Mouse (Mus musculus) cerebellum, postnatal 10 days (tissue): ENCODE data around the gene Hist1h1b.
A peak's percentile ranks its signal among the peaks of the same experiment; 100 is the strongest.
"Not testable (repeated sequence)": the region's sequence is repeated elsewhere in the genome, so short reads cannot be mapped to it uniquely, and the experiment has no call there.

Experiments used
- DNase-seq, 2 experiments: peaks; one replicate each; pipeline ENCODE4 v3.0.0; 2021; ENCODE audit warnings: mixed read lengths in 2 of 2

Hist1h1b gene

GRCm38 (mm10) chr13:21779767-21780731 lies at the start of gene Hist1h1b:
Gene Hist1h1b (minus strand): TSS chr13:21780625.
- DNase-seq = peak; percentile 70 to 71

DNA sequence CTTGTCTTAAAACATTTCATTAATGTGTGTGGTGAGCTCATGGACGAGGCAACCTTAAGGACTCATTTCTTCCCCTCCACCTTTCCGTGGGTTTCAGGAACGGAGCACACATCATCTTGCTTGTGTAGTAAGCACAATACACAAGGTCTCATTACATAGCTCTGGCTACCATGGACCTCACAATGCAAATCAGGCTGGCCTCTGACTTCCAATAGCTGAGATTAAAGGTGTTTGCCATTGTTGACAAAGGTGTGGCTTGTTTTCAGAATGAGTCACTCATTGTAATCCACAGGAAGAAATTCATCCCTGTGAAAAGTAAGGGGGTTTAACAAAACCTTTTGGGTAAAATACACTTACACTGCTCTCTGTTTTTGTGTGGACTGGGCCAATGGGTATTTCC lies 48.1 kb upstream of the Hist1h1b start:
- DNase-seq = no peak

GRCm38 (mm10) chr13:21820082-21820890 lies 39.9 kb upstream of the Hist1h1b start:
- not testable (repeated sequence) for DNase-seq

- DNase-seq = not testable (repeated sequence)
These were observed 31.7 kb upstream of the Hist1h1b start for GRCm38 (mm10) chr13:21812092-21812491.

GRCm38 (mm10) chr13:21811539-21811938 lies 31.1 kb upstream of the Hist1h1b start, which contains the start of gene Hist1h4m:
Gene Hist1h4m (plus strand): TSS chr13:21811746.
- peak; percentile 47 to 64 for DNase-seq

GRCm38 (mm10) chr13:21811074-21811473 lies 30.6 kb upstream of the Hist1h1b start:
- not testable (repeated sequence) for DNase-seq

DNA sequence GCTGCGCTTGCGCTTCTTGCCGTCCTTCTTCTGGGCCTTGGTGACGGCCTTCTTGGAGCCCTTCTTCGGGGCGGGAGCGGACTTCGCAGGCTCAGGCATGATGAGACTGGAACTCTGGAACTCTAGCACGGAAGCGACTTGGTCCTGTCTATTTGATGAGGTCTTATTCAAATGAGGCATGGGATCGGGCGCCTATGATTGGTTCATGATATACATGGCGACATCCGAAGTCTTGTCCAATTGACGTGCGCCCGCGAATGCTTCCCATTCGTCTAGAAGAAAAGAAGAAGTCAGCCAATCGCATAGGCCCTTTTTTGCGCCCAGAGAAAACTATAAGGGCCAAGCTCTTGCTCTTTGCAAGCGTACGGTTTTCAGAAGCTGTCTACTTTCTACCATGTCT lies 29.6 kb upstream of the Hist1h1b start, which contains the start of the genes Hist1h2bq and Hist1h2ao:
Gene Hist1h2bq (minus strand): TSS at position 125 of the 400 bp plus-strand sequence.
Gene Hist1h2ao (plus strand): TSS at position 393 of the 400 bp plus-strand sequence.
- DNase-seq = not testable (repeated sequence)

GRCm38 (mm10) chr13:21803058-21803457 lies 22.6 kb upstream of the Hist1h1b start:
- DNase-seq = not testable (repeated sequence)

DNA sequence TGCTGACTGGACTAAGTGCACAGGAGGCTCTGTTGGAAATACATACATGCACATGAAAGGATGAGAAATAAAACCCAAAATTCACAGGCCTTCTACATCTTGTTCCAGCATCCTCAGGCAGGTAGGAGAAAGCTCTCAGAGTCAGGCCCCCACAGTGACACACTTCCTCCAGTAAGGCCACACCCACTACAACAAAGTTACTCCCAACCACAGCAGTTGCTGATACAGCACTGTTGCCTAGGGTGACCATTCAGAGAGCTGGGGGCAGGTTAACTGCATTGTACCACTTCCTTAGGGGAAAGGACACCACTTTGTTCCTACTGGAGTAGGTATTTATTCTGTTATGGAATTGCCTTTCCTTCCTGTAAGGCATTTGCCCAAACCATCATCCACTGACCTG lies 16.7 kb upstream of the Hist1h1b start:
- not testable (repeated sequence) for DNase-seq

GRCm38 (mm10) chr13:21795584-21795983 lies 15.2 kb upstream of the Hist1h1b start:
- DNase-seq = no peak

DNA sequence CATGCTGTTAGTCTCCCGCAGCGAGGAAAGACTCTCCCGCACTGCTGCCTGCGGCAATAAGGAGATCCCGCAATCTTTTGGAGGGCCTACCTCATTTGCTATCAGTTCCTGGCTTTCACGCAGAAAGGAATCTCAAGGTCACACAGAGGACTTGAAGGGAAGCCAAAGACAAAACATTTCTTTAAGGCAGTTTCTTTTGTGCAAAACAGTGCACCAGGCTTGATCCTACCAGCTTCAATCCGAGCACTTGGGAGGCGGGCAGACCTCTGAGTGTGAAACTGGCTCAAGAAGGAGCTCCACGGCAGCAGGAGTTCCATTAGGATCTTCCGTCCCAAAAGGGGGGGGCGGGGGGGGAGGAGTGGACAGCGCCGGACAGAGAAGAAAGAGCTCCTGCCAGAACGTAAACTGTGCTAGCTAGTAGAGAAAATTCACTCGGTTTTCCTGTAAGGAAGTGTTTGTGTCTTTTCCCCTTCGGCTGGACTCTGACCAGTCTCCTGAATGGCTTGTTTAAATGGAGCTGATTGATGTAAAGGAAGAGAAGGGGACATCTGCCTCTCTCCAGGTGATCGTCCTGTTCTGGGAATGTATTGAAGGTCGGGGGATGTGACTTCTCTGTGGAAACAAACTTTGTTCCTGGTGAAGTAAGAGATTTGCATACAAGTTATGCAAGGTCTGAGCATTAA lies 10.3 kb upstream of the Hist1h1b start:
- DNase-seq = peak in 1 of 2 experiments; percentile 32

- DNase-seq = no peak
These were observed 9.5 kb upstream of the Hist1h1b start for GRCm38 (mm10) chr13:21789925-21790324.

DNA sequence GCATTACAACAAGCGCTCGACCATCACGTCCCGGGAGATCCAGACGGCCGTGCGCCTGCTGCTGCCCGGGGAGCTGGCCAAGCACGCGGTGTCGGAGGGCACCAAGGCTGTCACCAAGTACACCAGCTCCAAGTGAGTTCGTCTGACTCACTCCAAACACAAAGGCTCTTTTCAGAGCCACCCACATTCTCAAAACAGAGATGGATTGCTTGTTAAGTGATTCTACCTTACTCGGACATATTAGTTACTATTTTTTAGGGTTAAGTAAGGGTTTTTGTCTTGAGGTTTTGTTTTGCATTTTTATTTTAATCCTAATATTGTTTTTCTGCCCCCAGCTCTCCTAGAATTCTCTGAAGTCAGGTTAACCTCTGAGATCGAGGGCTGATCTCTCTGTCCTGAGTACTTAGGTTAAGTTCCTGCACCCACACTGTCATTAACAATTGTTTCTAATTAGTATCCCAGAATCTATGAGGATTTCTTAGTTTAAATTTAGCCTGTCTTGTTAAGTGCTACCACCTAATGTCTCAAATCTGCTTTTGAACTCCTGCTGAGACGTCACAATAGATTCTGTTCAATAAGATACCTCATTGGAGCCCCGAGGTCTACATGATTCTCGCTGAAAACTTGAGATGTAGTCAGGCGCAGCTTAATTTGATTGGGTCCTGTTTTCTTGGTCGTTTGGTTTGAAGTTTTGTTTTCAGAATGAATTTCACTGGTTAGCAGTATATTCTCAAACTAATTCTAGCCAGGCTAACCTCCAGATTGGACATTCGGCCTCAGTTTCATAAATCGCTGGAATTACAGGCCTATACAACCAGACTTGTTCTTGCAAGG lies 7.6 kb upstream of the Hist1h1b start:
- no peak for DNase-seq

GRCm38 (mm10) chr13:21786899-21787629 lies 6.6 kb upstream of the Hist1h1b start, which contains the start of the genes Hist1h2an and Hist1h2bp:
Gene Hist1h2an (minus strand): TSS chr13:21787218.
Gene Hist1h2bp (plus strand): TSS chr13:21787461.
- peak; percentile 94 to 97 for DNase-seq

DNA sequence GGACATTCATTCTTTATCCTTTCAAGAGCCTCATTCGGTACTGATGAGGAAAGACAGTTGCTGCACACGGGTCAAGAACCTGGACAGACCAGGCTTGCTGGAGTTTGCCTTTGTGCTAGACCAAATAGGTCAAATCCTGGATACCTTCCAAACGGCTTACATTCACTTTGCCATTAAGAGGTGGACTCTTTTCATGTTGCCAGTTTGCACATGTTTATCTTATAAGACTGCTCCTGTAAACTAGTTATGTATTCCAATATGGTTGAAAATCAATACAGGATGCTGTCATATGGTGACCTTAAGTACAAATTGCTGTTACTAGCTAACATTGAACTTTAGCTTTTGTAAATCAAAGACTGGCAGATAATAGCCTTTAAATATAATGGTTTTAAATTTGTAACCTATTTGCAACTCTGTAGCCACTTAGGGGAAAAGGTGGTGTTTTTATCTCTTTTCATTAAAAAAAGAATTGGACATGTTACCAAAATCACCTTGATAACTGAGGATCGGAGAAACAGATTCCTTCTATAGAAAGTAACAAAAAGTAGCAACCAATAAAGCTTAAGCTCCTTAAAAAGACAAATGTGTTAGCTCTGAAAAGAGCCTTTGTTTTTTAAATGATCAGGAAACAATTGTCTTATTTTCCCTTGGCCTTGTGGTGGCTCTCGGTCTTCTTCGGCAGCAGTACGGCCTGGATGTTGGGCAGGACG lies 5.9 kb upstream of the Hist1h1b start:
- peak in 1 of 2 experiments; percentile 42 for DNase-seq

GRCm38 (mm10) chr13:21784311-21784710 lies 3.9 kb upstream of the Hist1h1b start:
- no peak for DNase-seq

GRCm38 (mm10) chr13:21783734-21784161 lies 3.3 kb upstream of the Hist1h1b start:
- peak; percentile 43 to 55 for DNase-seq

DNA sequence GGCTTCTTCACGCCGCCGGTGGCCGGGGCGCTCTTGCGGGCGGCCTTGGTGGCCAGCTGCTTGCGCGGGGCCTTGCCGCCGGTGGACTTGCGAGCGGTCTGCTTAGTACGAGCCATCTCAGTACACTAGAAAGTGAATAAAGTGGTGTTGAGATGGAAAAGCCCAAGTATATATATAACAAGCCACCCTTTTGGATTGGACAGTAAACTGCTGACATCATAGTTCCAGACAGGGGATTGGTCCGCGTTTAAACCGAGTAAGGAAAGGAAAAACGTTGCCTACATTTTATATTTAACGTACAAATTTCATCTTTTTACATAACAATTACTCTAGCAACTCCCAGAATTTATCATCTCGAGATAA lies 2.8 kb upstream of the Hist1h1b start, which contains the start of gene Hist1h3i:
Gene Hist1h3i (minus strand): TSS at position 116 of the 363 bp plus-strand sequence.
- DNase-seq = peak; percentile 67 to 79

DNA sequence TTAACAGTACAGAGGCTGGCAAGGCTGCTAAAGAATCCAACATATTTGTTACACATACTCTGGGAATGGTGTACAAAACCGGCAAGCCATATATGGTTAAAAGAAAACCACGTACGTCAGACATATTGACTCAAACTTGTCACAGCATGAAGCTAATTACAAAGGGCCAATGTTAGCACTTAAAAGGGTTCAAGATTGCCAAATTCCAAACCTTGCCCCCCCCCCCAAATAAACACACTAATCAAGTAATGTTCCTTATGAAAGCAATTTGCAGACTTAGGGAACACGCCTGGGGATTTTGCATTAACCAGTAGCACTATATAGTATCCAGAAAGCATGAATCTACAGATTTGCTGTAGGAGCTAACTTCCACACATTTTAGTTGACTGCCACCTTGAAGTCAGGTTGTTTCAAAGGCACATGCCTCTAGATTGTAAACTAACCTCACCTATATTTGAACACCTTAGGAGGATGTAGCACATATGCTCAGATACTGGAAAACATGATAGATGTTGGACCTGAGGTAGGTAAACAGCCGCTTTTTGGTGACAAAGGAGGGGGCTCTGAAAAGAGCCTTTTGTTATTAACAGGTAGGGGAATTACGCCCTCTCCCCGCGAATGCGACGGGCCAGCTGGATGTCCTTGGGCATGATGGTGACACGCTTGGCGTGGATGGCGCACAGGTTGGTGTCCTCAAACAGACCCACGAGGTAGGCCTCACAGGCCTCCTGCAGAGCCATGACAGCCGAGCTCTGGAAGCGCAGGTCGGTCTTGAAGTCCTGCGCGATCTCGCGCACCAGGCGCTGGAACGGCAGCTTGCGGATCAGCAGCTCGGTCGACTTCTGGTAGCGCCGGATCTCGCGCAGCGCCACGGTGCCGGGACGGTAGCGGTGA lies 2.2 kb upstream of the Hist1h1b start:
- peak; percentile 35 to 42 for DNase-seq
